Mouse (Mus musculus): Measurements from ENCODE around the gene Ahcyl1. TPM values are rescaled to one million over a fixed set of nuclear protein-coding genes. Genes with fewer than 3 reads are reported as not detected.

Ahcyl1 gene
- total and polyA plus RNA-seq, 3 experiments = 31.3 to 83.4 (median 32.5) TPM

DNA sequence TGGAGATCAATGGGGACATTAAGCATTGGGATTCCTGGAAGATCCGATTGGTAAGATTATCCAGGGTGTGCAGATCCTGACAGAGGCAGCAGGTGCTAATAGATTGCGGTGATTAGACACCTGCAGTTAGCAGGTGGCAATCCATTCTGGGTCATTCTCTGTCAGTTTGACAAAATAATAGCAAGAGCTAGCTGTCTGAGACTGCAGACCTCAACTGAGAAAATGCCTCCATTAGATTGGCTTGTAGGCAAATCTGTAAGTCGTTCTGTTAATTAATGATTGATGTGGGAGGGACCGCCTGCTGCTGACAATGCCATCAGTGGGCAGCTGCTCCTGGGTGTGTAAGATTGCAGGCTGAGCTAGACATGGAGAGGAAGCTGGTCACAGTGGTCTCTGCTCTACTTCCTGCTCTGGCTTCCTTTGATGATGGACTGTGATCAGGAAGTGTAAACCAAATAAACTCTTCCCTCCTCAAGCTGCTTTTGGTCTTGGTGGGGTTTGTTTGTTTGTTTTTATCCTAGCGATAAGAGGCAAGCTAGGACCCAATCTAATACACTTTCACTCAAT, 58.7 kb downstream of the Ahcyl1 start:
- no peaks in the 10 kb centered on the region for H3K36me3 ChIP-seq (replicated peaks in 1 of 2; ENCODE audit: control insufficient read depth in 1 of 2, insufficient read depth in 1 of 2, low read length in 1 of 2)
- H3K4me2 ChIP-seq (ENCODE audit: insufficient read depth, low read depth, poor library complexity, severe bottlenecking) = no peak overlapping the region
- in situ Hi-C loops (cut with MboI; ENCODE audit: low pct_ligation_motif_present, low pct_unique_long_range_greater_than_20kb, low sequenced_read_pairs) (no loop called here), dilution Hi-C loops (cut with MboI; ENCODE audit: extremely low pct_ligation_motif_present, extremely low pct_unique_long_range_greater_than_20kb, low sequenced_read_pairs) (no loop called here)
- DNase-seq (ENCODE audit: extremely low read depth) = no peak
- no peak overlapping the region for H3K27ac ChIP-seq (ENCODE audit: insufficient read depth, low read depth)
- H3K4me1 ChIP-seq (ENCODE audit: control insufficient read depth in 1 of 2, insufficient read depth in 2 of 2) = no peaks in the 10 kb centered on the region
- no peaks in the 10 kb centered on the region for H3K27me3 ChIP-seq (replicated peaks)
- no peak overlapping the region for H3K4me3 ChIP-seq (replicated peaks in 1 of 3; ENCODE audit: low read depth in 2 of 3, low read length in 2 of 3, poor library complexity in 1 of 3)
- no peaks in the 10 kb centered on the region for H3K79me2 ChIP-seq (replicated peaks; ENCODE audit: control insufficient read depth, extremely low read depth, insufficient read depth, poor library complexity, severe bottlenecking)
- no peaks in the 10 kb centered on the region for H3K9me3 ChIP-seq (replicated peaks; ENCODE audit: low read length)
- TF ChIP-seq ZMIZ1 (IDR thresholded peaks at IDR 0.05; ENCODE audit: low read depth, low read length) (no peak), MYC (IDR thresholded peaks at IDR 0.05; ENCODE audit: low read depth, low read length) (no peak), E2F4 (IDR thresholded peaks at IDR 0.05; ENCODE audit: insufficient replicate concordance, low read depth, low read length) (no peak), MAZ (IDR thresholded peaks at IDR 0.05; ENCODE audit: low read depth, low read length) (no peak), BHLHE40 (IDR thresholded peaks at IDR 0.05; ENCODE audit: low read depth, low read length) (no peak), ZKSCAN1 (IDR thresholded peaks at IDR 0.05; ENCODE audit: borderline replicate concordance, low read depth, low read length) (no peak), CHD1 (IDR thresholded peaks at IDR 0.05; ENCODE audit: low read depth, low read length) (no peak)
- H3K9ac ChIP-seq (ENCODE audit: insufficient read depth, low read depth) = no peak overlapping the region

DNA sequence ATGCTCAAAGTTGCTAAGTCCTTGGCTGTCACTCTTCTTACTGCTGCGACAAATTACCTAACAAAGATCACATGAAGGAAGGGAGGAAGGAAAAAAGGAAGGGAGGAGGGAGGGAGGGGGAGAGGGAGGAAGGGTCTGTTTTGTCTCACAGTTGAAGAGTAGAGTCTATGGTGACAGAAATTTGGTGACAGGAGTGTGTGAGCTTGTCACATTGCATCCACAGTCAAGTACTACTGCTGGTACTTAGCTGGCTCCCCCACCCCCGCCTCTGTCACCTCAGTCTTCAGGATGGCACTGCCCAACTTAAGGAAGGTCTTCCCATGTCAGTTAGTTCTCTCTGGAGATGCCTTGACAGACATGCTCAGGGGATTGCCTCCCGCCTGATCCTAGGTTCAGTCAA, 60.1 kb downstream of the Ahcyl1 start:
- Histone ChIP-seq H3K27me3 (replicated peaks) (no peaks in the 10 kb centered on the region), H3K27ac (ENCODE audit: insufficient read depth, low read depth) (no peak overlapping the region), H3K9ac (ENCODE audit: insufficient read depth, low read depth) (no peak overlapping the region), H3K79me2 (replicated peaks; ENCODE audit: control insufficient read depth, extremely low read depth, insufficient read depth, poor library complexity, severe bottlenecking) (no peaks in the 10 kb centered on the region), H3K36me3 (replicated peaks in 1 of 2; ENCODE audit: control insufficient read depth in 1 of 2, insufficient read depth in 1 of 2, low read length in 1 of 2) (no peaks in the 10 kb centered on the region), H3K9me3 (replicated peaks; ENCODE audit: low read length) (no peaks in the 10 kb centered on the region), H3K4me1 (ENCODE audit: control insufficient read depth in 1 of 2, insufficient read depth in 2 of 2) (no peaks in the 10 kb centered on the region), H3K4me2 (ENCODE audit: insufficient read depth, low read depth, poor library complexity, severe bottlenecking) (no peak overlapping the region), H3K4me3 (replicated peaks in 1 of 3; ENCODE audit: low read depth in 2 of 3, low read length in 2 of 3, poor library complexity in 1 of 3) (no peak overlapping the region)
- dilution Hi-C loops (cut with MboI; ENCODE audit: extremely low pct_ligation_motif_present, extremely low pct_unique_long_range_greater_than_20kb, low sequenced_read_pairs) = no loop called here
- no peak for TF ChIP-seq BHLHE40 (IDR thresholded peaks at IDR 0.05; ENCODE audit: low read depth, low read length)
- TF ChIP-seq CHD2 (IDR thresholded peaks at IDR 0.05; ENCODE audit: low read length) = no peak
- no peak for TF ChIP-seq MYC (IDR thresholded peaks at IDR 0.05; ENCODE audit: low read depth, low read length)
- no peak for TF ChIP-seq TBP (conservative IDR thresholded peaks at IDR 0.05; ENCODE audit: low read depth, low read length)
- no peak for TF ChIP-seq CHD1 (IDR thresholded peaks at IDR 0.05; ENCODE audit: low read depth, low read length)
- no peak for TF ChIP-seq POLR2A (IDR thresholded peaks at IDR 0.05; ENCODE audit: low read depth, low read length)
- no peak for TF ChIP-seq MAFK (IDR thresholded peaks at IDR 0.05; ENCODE audit: insufficient replicate concordance, low read length)
- DNase-seq (ENCODE audit: extremely low read depth) = no peak
- in situ Hi-C loops (cut with MboI; ENCODE audit: low pct_ligation_motif_present, low pct_unique_long_range_greater_than_20kb, low sequenced_read_pairs) = no loop called here

DNA sequence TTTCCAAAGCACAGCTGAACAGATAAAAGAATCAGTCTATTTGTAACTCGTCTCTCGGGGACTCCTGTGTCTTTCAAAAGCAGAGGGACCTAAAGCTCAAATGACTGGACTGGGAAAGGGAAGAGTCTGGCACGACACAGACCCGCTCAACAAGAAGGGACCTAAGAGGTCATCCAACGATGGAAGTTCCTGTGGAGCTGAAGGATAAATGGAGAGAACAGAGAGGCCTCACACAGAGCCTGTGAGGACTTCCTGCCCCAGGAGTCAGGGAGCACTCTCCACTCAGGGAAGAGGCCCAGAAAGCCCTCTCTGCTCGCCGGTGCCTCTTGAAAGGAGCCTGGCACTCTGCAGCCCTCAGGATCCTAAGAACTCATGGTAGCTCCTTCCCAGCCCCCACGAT, 60.5 kb downstream of the Ahcyl1 start:
- H3K4me2 ChIP-seq (ENCODE audit: insufficient read depth, low read depth, poor library complexity, severe bottlenecking) = no peak overlapping the region
- DNase-seq (ENCODE audit: extremely low read depth) = no peak
- H3K9me3 ChIP-seq (replicated peaks; ENCODE audit: low read length) = no peaks in the 10 kb centered on the region
- H3K4me3 ChIP-seq (replicated peaks in 1 of 3; ENCODE audit: low read depth in 2 of 3, low read length in 2 of 3, poor library complexity in 1 of 3) = no peak overlapping the region
- no peak overlapping the region for H3K27ac ChIP-seq (ENCODE audit: insufficient read depth, low read depth)
- in situ Hi-C loops (cut with MboI; ENCODE audit: low pct_ligation_motif_present, low pct_unique_long_range_greater_than_20kb, low sequenced_read_pairs) = no loop called here
- no peaks in the 10 kb centered on the region for H3K4me1 ChIP-seq (ENCODE audit: control insufficient read depth in 1 of 2, insufficient read depth in 2 of 2)
- H3K36me3 ChIP-seq (replicated peaks in 1 of 2; ENCODE audit: control insufficient read depth in 1 of 2, insufficient read depth in 1 of 2, low read length in 1 of 2) = no peaks in the 10 kb centered on the region
- H3K79me2 ChIP-seq (replicated peaks; ENCODE audit: control insufficient read depth, extremely low read depth, insufficient read depth, poor library complexity, severe bottlenecking) = no peaks in the 10 kb centered on the region
- no peak overlapping the region for H3K9ac ChIP-seq (ENCODE audit: insufficient read depth, low read depth)
- no peak for TF ChIP-seq USF1 (IDR thresholded peaks at IDR 0.05; ENCODE audit: low read depth, low read length)
- no peak for TF ChIP-seq RAD21 (IDR thresholded peaks at IDR 0.05; ENCODE audit: low read depth, low read length)
- TF ChIP-seq JUND (conservative IDR thresholded peaks at IDR 0.05; ENCODE audit: low read depth, low read length) = no peak
- no peak for TF ChIP-seq PAX5 (IDR thresholded peaks at IDR 0.05; ENCODE audit: low read length)
- TF ChIP-seq ZC3H11A (IDR thresholded peaks at IDR 0.05; ENCODE audit: low read depth, low read length) = no peak
- no peak for TF ChIP-seq MAX (IDR thresholded peaks at IDR 0.05; ENCODE audit: low read length)
- no peak for TF ChIP-seq GABPA (IDR thresholded peaks at IDR 0.05; ENCODE audit: insufficient replicate concordance, low read depth, low read length)
- TF ChIP-seq SIN3A (IDR thresholded peaks at IDR 0.05; ENCODE audit: low read length) = no peak
- no peak for TF ChIP-seq CHD1 (IDR thresholded peaks at IDR 0.05; ENCODE audit: low read depth, low read length)
- TF ChIP-seq POLR2A (IDR thresholded peaks at IDR 0.05; ENCODE audit: low read depth, low read length) = no peak
- no peaks in the 10 kb centered on the region for H3K27me3 ChIP-seq (replicated peaks)
- dilution Hi-C loops (cut with MboI; ENCODE audit: extremely low pct_ligation_motif_present, extremely low pct_unique_long_range_greater_than_20kb, low sequenced_read_pairs) = no loop called here
